Mouse (Mus musculus): Measurements from ENCODE around the gene Nlrc5. TPM values are rescaled to one million over a fixed set of nuclear protein-coding genes. Genes with fewer than 3 reads are reported as not detected.
A peak's percentile ranks its signal among the peaks of the same experiment; 100 is the strongest.

The Nlrc5 gene
- total RNA-seq, 2 experiments from 2014 or later: 3.9 to 10.1 TPM

DNA sequence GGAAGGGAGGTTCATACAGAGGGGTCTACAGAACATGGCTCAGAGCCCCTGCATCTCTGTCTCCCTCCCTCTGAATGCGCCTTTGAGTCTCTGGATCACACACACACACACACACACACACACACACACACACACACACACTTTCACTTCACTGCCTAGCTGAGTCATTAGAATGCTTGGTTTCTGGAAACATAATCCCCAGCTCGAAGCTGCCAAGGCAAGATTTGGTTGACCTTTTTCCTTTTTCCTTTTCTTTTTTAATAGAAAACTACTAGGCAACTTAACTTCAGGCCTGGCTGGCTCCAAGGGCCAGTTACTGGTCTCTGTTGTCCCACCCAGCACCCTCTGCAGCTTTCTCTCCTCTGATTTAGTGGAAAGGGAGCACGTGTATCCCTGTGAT, 82.6 kb downstream of the Nlrc5 start:
- ATAC-seq (replicated peaks; ENCODE audit: low FRiP score, poor library complexity, severe bottlenecking): no peak

DNA sequence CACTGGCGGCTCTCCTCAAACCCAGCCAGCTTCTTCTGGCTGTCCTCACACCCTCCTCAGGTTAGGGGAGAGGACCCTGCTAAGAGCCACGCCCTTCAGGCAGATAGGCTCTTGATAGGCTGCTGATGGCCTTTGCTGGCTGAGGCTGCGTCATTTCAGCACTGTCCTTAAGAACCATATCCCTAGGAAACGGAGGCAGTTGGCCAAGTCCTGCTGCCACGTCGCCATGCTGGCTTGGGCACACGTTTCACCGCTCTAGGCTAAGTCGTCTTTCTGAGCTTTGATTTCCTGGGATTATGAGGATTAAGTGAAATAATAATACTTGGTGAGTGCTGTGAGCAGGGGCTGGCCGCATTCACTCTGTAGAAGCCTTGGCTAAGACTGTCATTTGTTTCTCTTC, 84.2 kb downstream of the Nlrc5 start:
- no peak for ATAC-seq (replicated peaks; ENCODE audit: low FRiP score, poor library complexity, severe bottlenecking)

DNA sequence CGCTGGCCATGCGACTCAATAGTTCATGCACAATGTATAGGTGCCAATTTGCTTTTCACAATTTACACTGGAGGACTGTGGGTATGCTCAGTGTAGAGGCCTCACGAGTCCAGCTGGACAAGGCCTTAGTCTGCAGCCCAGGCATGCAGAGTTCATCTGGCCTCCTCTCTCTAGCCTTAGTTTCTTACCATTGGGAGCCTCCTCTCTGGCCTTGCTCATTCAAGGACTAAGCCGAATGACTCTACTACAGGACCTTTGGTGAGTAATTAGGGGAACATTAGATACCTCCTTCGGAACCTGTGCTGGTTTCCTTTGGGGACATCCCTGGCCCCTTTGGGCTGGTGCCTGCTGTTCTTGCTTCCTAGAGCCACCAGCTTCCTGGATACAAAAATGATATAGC, 84.9 kb downstream of the Nlrc5 start:
- no peak for ATAC-seq (replicated peaks; ENCODE audit: low FRiP score, poor library complexity, severe bottlenecking)

DNA sequence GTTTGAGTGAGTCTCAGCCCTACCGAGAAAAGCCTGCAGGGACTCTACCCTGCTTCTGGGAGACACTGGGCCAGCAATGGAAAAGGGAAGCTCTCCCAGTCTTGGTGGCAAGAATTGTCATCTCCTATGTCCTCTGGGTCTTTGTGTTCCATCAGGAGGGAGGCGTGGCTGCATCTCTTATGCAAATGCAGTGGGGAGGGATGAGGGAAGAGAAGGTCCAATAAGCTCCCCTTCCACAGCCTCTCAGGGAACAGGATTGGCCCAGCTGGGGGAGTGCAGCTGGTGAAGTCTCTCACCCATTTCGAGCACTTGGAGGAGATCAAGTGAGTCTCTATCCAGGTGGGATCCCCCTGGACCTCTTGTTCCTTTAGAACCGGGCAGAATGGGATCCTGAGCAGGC, 87.3 kb downstream of the Nlrc5 start:
- no peak for ATAC-seq (replicated peaks; ENCODE audit: low FRiP score, poor library complexity, severe bottlenecking)

DNA sequence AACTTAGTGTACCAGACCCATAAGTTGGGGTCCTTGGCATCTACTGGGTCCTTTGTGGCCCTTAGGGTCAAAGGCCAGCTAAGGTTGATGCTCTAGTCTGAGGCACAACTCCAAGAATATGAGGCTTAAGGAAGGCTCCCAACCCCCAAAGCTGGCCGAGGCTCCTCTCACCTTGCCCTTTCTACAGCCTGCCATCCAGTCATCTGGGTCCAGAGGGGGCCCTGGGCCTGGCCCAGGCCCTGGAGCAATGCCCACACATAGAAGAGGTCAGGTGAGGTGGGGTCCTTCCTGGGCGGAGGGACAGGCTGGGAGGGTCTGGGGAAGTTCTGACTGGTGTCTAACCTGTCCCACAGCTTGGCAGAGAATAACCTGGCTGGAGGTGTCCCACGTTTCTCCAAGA, 88.3 kb downstream of the Nlrc5 start:
- ATAC-seq (replicated peaks; ENCODE audit: low FRiP score, poor library complexity, severe bottlenecking): no peak

DNA sequence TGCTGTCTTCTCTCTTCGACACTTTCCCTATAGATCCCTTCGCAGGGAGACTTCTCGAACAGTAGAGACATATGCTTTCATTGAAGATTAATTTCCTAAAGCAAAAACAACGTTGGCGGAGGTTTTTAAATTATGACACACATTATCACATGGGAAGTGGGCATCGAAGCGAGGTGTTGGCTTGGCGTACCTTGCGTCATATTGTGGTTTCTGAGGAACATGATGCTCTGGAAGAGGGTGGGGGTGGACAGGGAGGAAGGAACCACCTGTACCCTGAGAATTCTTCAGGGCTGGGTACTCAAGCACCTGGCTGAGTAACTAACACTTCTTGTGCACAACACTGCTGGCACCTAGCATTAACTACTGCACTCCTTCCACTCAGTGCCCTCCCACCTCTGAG, 90.4 kb downstream of the Nlrc5 start:
- no peak for ATAC-seq (replicated peaks; ENCODE audit: low FRiP score, poor library complexity, severe bottlenecking)

- no peak for ATAC-seq (replicated peaks; ENCODE audit: low FRiP score, poor library complexity, severe bottlenecking)
Observed at GRCm38 (mm10) chr8:94527178-94527577, 93.0 kb downstream of the Nlrc5 start.

- ATAC-seq (replicated peaks; ENCODE audit: low FRiP score, poor library complexity, severe bottlenecking): peak; percentile 80
Observed at GRCm38 (mm10) chr8:94528245-94528644, 94.1 kb downstream of the Nlrc5 start.

DNA sequence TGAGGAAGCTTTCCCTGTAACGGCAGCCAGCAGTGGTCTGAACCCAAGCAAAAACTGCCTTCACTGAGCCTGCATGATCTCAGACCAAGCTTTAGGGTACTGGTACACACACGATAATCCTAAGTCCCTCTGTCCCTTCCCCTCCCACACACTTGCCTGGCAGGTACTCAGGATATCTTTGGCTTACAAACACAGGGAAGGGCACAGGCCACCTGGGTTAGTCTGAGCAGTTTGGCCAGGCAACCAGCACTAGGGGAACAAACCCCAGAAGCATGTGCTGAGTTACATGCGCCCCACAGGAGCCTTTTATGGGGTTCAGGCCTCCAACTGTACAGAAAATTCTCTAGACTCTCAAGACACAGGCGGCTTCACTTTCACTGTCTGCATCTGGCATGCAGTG, 95.7 kb downstream of the Nlrc5 start:
- ATAC-seq (replicated peaks; ENCODE audit: low FRiP score, poor library complexity, severe bottlenecking): no peak

- no peak for ATAC-seq (replicated peaks; ENCODE audit: low FRiP score, poor library complexity, severe bottlenecking)
Observed at GRCm38 (mm10) chr8:94530643-94531042, 96.5 kb downstream of the Nlrc5 start.

DNA sequence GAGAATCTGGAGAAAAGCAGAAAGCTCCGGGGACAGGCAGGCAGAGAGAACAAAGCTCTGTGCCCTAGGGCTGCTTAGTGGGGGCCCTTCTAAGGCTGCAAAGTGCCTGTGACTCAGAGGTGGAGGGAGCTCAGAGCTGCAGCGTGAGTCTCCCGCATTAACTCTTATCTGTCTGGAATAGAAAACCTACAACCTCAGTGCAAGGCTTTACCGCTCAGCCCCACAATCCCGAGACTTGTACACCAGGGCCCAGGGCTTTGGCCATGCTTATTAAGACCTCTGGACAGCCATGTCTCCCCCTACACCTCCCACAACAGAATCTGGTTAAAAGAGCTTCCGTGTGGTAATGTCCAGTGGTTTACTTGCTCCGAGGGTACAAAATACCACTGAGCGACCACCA, 97.8 kb downstream of the Nlrc5 start:
- no peak for ATAC-seq (replicated peaks; ENCODE audit: low FRiP score, poor library complexity, severe bottlenecking)

- no peak for ATAC-seq (replicated peaks; ENCODE audit: low FRiP score, poor library complexity, severe bottlenecking)
Observed at GRCm38 (mm10) chr8:94532525-94532872, 98.3 kb downstream of the Nlrc5 start.

DNA sequence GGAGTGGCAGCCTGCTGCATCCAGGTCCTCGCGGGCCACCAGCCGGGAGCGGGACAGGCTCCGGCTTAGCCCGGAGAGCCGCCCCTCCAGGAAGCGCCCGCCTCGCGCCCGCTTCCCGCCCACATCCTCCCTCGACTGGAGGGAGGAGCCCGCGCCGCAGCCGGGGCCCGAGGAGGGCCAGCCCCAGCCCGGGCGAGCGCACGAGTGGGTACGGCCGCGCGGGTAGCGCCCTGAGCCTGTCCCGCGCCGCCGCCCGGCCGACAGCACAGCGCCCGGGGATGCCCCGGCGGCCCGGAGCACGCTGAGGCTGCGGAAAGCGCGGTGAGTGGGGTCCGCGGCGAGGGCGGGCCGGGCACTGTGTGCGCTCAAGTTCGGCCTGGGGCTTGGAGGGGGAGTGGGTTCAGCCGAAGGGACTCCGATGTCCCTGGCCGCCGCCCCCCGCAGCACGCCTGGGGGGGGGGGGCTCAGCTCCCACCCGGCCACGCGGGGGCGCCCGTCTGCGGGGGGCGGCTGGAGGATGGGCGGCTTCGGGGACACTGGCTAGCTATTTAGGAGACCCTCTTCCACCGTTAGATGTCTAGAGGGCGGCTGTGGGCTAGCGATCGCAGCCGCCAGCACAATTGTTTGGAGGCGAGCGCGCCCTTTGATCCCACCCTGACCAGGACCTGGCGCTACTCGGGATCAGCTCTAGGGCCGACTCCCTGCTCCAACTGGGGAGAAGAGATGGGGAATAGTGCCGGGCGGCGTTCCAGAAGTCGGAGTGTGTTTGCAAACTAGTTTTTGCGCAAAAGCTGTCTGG, 98.9 kb downstream of the Nlrc5 start, which contains the start of gene Cpne2:
Cpne2 (plus strand) TSS at position 118 of the 799 bp plus-strand sequence.
- ATAC-seq (replicated peaks; ENCODE audit: low FRiP score, poor library complexity, severe bottlenecking): peak; percentile 77

- ATAC-seq (replicated peaks; ENCODE audit: low FRiP score, poor library complexity, severe bottlenecking): no peak
Observed at GRCm38 (mm10) chr8:94534612-94535011, 100.5 kb downstream of the Nlrc5 start.

- ATAC-seq (replicated peaks; ENCODE audit: low FRiP score, poor library complexity, severe bottlenecking): no peak
Observed at GRCm38 (mm10) chr8:94535631-94536030, 101.5 kb downstream of the Nlrc5 start.

DNA sequence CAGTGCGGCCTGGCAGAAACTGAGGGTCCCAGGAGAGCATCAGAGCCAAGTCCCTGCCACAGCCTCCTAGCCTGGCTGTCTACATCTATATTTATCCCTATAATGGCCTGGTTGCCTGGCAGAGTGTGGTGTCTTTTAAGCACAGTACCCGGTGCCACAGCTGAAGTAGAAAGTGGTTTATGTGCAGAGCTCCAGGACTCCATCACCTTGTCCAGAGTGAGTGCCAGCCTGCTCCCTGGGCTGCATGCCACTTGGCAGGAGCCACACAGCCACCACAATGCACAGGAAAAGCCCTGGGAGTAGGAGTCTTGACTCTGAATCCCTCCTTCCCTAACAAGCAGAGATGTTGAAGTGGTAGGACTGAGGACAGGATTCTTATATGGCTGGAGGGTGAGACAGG, 103.3 kb downstream of the Nlrc5 start:
- ATAC-seq (replicated peaks; ENCODE audit: low FRiP score, poor library complexity, severe bottlenecking): no peak

- peak; percentile 63 for ATAC-seq (replicated peaks; ENCODE audit: low FRiP score, poor library complexity, severe bottlenecking)
Observed at GRCm38 (mm10) chr8:94540025-94540424, 105.9 kb downstream of the Nlrc5 start.

GRCm38 (mm10) chr8:94540889-94541795, 107.0 kb downstream of the Nlrc5 start:
- ATAC-seq (replicated peaks; ENCODE audit: low FRiP score, poor library complexity, severe bottlenecking): peak; percentile 63

DNA sequence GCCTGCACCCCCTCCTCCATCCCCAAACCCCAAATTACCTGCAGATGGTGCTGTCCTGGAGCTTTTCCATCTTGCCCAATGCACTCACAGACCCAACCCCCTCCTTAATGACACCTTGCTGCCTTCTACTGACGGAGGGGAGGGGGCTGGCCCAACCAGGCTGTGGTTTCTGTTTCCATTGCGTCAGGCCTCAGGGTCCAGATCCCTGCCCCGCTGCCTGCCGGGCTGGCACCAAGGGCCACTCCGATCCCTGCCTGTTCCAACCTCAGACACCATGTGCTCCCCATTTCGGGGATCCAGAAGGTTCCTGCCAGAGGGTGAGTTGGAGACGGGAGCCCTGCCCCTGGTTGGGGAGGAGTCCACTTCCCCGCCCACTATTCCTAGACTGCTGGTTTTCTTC, 109.8 kb downstream of the Nlrc5 start:
- no peak for ATAC-seq (replicated peaks; ENCODE audit: low FRiP score, poor library complexity, severe bottlenecking)

DNA sequence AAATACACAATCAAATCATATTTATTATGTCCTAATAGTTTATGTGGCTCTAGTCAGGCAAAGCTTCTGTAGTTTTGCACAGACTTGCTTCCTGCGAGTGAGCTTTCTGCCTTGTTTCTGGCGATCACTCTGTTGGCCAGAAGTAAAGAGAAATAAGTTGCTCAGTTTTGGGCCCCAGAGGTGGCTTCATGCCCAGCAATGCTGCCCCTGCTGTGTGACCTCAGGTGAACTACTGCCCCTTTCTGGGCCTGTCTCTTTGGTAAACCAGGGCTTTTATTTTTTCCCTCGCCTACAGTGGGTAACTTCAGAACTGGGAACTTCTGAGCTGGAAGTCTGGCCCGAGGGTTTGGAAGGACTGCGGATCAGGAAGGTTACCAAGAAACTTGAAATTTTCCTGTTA, 114.9 kb downstream of the Nlrc5 start:
- ATAC-seq (replicated peaks; ENCODE audit: low FRiP score, poor library complexity, severe bottlenecking): no peak

- no peak for ATAC-seq (replicated peaks; ENCODE audit: low FRiP score, poor library complexity, severe bottlenecking)
Observed at GRCm38 (mm10) chr8:94549482-94549881, 115.3 kb downstream of the Nlrc5 start.

All from erythroid progenitor cell, adult 5-6 weeks (primary cell).